Mouse (Mus musculus) hindbrain, embryonic 10.5 days (tissue): ENCODE data around the gene Tbcel. TPM values are rescaled to one million over a fixed set of nuclear protein-coding genes. Genes with fewer than 3 reads are reported as not detected.
A peak's percentile ranks its signal among the peaks of the same experiment; 100 is the strongest.

ENCODE experiments used
- DNase-seq: peaks from one replicate; pipeline ENCODE4 v3.0.0-alpha.2; 2017; ENCODE audit warnings: low spot score
- H3K27ac ChIP-seq: fragments of 300-500 bp; sonication (generic); 2 replicates; pipeline ENCODE4 v1.5.1; 2016; ENCODE audit warnings: mild to moderate bottlenecking, moderate library complexity
- H3K27me3 ChIP-seq: fragments of 300-500 bp; sonication (generic); 2 replicates; pipeline ENCODE4 v1.6.1; 2016; ENCODE audit warnings: mild to moderate bottlenecking; ENCODE audit not compliant: poor library complexity, insufficient read depth, severe bottlenecking
- H3K36me3 ChIP-seq: fragments of 300-500 bp; sonication (generic); 2 replicates; pipeline ENCODE4 v1.6.1; 2016; ENCODE audit warnings: mild to moderate bottlenecking, moderate library complexity
- H3K4me1 ChIP-seq: fragments of 300-500 bp; sonication (generic); replicated peaks from 2 replicates; pipeline ENCODE4 v1.6.1; 2016; ENCODE audit warnings: mild to moderate bottlenecking
- H3K4me3 ChIP-seq: fragments of 300-500 bp; sonication (generic); 2 replicates; pipeline ENCODE4 v1.5.1; 2016; ENCODE audit warnings: mild to moderate bottlenecking, moderate library complexity
- H3K9me3 ChIP-seq: fragments of 300-500 bp; sonication (generic); 2 replicates; pipeline ENCODE4 v1.6.1; 2016; ENCODE audit warnings: mild to moderate bottlenecking, moderate library complexity
- WGBS: fragments of 180-500 bp; shearing (Covaris S2); methylation state at CpG from one replicate; pipeline ENCODE4 v1.1.7; 2016; 5-methylcytosine and 5-hydroxymethylcytosine counted together
- polyA plus RNA-seq: library from polyadenylated mRNA; unstranded; fragments of >200 nt; fragmentation: Nextera tagmentation; extraction: Ambion mirVana; gene quantifications from 2 replicates; pipeline ENCODE4 v1.2.1, GENCODE M21; 2016

Tbcel gene
- polyA plus RNA-seq, 1 experiment from 2014 or later: 3.3 TPM

DNA sequence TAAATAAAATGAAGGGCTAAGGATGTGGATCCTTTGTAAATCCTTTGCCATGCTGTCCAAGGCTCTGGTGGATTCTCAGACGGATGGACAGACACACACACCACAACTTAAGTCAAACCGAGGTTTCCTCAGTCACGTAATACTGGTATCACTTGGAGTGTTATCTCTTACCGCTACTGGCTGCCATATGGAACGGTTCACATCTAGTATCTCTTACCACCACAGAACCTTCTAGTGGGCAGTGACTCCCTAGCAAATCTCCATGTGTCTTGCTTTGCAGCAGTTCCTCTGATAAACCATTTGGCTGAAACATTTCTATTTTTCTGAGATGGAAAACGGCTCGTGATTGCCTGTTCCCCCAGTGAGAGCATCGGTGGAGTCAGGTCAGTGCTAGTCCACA lies 33.4 kb downstream of the Tbcel start:
- Histone ChIP-seq H3K27ac (no peak overlapping the region), H3K4me3 (no peak overlapping the region), H3K36me3 (peaks cover 5% of the 10 kb centered on the region; the same call in 1 of the 2 replicates), H3K4me1 (peaks cover 16% of the 10 kb centered on the region), H3K9me3 (no peaks in the 10 kb centered on the region), H3K27me3 (no peaks in the 10 kb centered on the region)
- no peak for DNase-seq
- 88% methylated on average over 8 of the region's 8 CpGs for WGBS

DNA sequence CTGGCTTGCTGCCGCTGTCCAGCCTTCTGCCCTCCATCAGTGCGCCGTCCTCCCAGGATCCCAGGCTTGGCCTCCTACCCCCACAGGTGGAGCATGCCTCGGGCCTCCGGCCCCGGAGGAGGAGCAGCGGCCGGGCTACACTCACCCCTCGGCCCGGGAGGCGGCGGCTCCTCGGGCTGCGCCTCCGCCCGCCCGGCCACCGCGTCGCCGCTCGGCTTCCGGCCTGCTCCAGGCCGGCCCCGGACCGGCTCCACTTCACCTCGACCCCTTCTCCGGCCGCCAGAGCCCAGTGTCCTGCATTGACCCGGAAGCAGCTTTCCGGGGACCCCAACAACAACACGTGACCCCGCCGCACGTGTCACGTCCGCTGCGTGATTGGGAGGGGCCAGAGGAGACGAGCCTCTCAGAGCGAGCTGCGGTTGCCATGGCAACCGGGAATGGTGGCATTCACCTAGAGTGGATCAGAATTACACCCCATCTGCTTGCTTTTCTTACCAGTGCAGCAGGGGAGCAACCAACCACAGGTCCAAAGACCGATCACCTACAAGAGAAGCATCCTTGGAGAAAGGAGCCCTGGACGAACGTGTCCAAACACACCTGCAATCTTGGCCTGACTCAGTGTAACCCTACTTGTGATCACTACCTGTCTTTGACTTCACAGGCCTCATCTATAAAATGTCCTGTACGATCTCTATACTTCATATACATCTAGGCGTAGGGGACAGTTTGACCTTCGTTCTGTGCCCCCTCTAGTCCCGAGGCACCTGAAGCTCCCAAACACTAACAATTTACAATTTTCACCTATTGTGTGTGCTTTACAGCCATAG lies 35.5 kb downstream of the Tbcel start:
- Histone ChIP-seq H3K36me3 (peaks cover 6% of the 10 kb centered on the region), H3K4me3 (peak overlapping the region; percentile 91), H3K27me3 (no peaks in the 10 kb centered on the region), H3K9me3 (no peaks in the 10 kb centered on the region), H3K27ac (peak overlapping the region; percentile 93), H3K4me1 (peaks cover 16% of the 10 kb centered on the region)
- DNase-seq: peak; percentile 95
- WGBS: 6% methylated on average over 49 of the region's 49 CpGs

DNA sequence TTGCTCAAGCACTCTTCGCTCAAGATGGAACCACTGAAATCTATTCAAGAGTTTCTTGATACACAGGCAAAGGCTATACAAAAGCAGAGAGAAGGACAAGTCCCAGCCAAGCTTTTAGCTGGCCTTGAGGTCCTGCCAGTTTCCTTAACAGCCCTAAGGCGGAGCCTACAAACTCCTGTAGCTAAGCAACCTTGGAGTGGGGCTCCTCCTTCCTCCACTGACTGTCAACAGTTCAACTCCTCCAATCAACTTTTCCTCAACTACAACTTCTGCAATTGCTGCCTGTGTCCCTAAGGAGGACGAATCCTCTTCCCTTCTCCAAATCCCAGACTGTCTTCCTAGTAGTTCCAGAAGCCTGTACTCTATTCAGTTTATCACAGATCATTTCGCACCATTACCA lies 36.4 kb downstream of the Tbcel start:
- Histone ChIP-seq H3K27me3 (no peaks in the 10 kb centered on the region), H3K36me3 (peaks cover 10% of the 10 kb centered on the region), H3K27ac (peak overlapping the region; percentile 93), H3K9me3 (no peaks in the 10 kb centered on the region), H3K4me1 (peaks cover 16% of the 10 kb centered on the region), H3K4me3 (peak overlapping the region; percentile 91)
- no peak for DNase-seq
- 55% methylated on average over 4 of the region's 4 CpGs for WGBS

- Histone ChIP-seq H3K9me3 (no peaks in the 10 kb centered on the region), H3K27me3 (no peaks in the 10 kb centered on the region), H3K27ac (no peak overlapping the region), H3K4me3 (no peak overlapping the region), H3K36me3 (peaks cover 10% of the 10 kb centered on the region), H3K4me1 (peaks cover 16% of the 10 kb centered on the region)
- 94% methylated on average over 15 of the region's 15 CpGs for WGBS
- DNase-seq: no peak
Observed at GRCm38 (mm10) chr9:42469323-42469722, 38.3 kb downstream of the Tbcel start.

DNA sequence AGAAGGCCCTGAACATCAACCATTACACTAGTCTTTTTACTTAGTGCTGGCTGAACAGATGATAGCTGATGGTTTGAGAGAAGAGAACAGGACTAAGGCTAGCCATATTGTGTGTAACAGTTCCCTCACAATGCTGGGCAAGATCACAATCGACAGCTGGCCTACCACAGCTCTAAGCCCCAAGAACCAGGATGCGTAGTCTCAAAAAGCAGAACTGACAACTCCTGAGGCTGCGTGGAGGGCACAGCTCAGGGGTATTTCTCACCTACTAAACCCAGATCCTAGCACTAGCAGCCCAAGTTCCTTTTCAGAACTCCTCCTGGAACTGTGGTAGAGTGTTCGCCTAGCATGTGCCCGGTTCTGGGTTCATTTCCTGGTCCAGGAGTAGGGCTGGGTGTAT lies 39.2 kb downstream of the Tbcel start:
- Histone ChIP-seq H3K9me3 (no peaks in the 10 kb centered on the region), H3K27me3 (no peaks in the 10 kb centered on the region), H3K4me3 (no peak overlapping the region), H3K4me1 (peaks cover 22% of the 10 kb centered on the region), H3K36me3 (peaks cover 10% of the 10 kb centered on the region), H3K27ac (no peak overlapping the region)
- 94% methylated on average over 5 of the region's 5 CpGs for WGBS
- DNase-seq: no peak

DNA sequence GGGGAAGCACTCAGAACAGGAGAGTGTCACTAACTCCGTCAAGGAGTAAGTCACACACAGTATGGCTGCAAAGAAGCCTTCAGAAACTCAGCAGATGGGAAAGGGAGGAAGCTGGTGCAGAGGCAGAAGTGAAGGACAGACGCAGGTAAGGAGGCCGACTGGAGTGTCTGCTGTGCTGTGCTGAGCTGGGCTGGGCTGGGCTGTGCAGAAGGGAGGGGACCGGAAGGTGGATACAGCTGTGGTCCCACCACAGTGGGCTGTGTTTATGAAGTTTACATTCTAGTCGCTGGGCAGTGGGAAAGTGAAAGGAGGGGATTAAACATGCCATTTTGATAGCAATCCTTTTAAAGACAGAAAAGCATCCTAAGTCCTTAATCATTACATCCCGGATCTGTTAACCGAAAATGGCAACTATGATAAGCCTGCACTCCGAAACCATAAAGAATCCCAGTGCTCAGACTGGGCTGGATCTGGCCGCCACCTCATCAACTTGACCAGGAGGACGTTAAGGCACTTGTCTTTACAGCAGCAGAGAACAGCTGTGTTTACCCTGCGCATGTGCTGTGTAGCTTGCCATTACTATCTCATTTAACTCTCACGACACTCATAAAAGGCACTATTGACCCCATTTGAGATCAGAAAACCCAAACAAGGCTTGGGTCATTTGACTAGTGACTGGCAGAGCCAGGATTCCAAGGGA lies 40.3 kb downstream of the Tbcel start:
- H3K27me3 ChIP-seq: no peaks in the 10 kb centered on the region
- peaks cover 10% of the 10 kb centered on the region for H3K36me3 ChIP-seq
- no peak overlapping the region for H3K27ac ChIP-seq
- H3K9me3 ChIP-seq: no peaks in the 10 kb centered on the region
- no peak overlapping the region for H3K4me3 ChIP-seq
- H3K4me1 ChIP-seq: peaks cover 21% of the 10 kb centered on the region
- 90% methylated on average over 12 of the region's 12 CpGs for WGBS
- no peak for DNase-seq

DNA sequence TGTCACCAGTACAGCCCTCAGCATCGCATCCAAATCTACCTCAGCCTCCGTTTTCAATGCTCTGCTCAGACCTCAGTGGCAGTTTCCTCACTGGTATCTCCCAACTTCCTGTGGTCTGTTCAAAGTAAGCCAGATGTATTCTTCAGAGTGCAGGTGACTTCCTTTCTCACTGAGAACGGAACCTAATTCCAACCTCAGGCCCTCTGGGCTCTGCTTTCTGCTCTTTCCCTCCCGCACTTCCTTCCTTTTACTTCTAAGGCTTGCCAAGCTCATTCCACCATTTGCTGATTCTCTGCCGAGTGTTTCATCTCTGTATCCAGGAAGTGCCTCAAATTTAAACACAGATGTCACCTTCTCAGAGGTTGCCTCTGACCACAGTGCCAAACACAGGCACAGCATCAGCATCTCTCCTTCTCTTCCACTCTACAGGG lies 41.9 kb downstream of the Tbcel start:
- no peak overlapping the region for H3K27ac ChIP-seq
- H3K4me1 ChIP-seq: peaks cover 14% of the 10 kb centered on the region
- H3K9me3 ChIP-seq: no peaks in the 10 kb centered on the region
- 80% methylated on average over 5 of the region's 5 CpGs for WGBS
- H3K27me3 ChIP-seq: no peaks in the 10 kb centered on the region
- DNase-seq: no peak
- peaks cover 10% of the 10 kb centered on the region for H3K36me3 ChIP-seq
- H3K4me3 ChIP-seq: no peak overlapping the region

DNA sequence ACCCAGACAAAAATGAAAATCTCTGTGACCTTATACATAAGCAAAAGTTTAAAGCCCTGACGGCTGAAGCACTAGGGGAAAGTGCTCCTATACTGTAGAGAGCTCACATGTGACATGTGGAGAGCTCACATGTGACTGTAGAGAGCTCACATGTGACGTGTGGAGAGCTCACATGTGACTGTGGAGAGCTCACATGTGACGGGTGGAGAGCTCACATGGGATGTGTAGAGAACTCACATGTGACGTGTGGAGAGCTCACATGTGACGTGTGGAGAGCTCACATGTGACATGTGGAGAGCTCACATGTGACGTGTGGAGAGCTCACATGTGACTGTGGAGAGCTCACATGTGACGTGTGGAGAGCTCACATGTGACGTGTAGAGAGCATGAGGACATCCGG lies 43.4 kb downstream of the Tbcel start:
- H3K27ac ChIP-seq: no peak overlapping the region
- H3K36me3 ChIP-seq: peaks cover 5% of the 10 kb centered on the region
- no peaks in the 10 kb centered on the region for H3K9me3 ChIP-seq
- H3K4me3 ChIP-seq: no peak overlapping the region
- WGBS: 91% methylated on average over 9 of the region's 9 CpGs
- H3K27me3 ChIP-seq: no peaks in the 10 kb centered on the region
- peaks cover 15% of the 10 kb centered on the region for H3K4me1 ChIP-seq
- DNase-seq: no peak

GRCm38 (mm10) chr9:42463220-42463989 lies 44.2 kb downstream of the Tbcel start:
- no peaks in the 10 kb centered on the region for H3K27me3 ChIP-seq
- DNase-seq: no peak
- no peak overlapping the region for H3K27ac ChIP-seq
- no peak overlapping the region for H3K4me3 ChIP-seq
- peaks cover 5% of the 10 kb centered on the region for H3K36me3 ChIP-seq
- H3K9me3 ChIP-seq: no peaks in the 10 kb centered on the region
- 61% methylated on average over 8 of the region's 8 CpGs for WGBS
- peaks cover 22% of the 10 kb centered on the region for H3K4me1 ChIP-seq

DNA sequence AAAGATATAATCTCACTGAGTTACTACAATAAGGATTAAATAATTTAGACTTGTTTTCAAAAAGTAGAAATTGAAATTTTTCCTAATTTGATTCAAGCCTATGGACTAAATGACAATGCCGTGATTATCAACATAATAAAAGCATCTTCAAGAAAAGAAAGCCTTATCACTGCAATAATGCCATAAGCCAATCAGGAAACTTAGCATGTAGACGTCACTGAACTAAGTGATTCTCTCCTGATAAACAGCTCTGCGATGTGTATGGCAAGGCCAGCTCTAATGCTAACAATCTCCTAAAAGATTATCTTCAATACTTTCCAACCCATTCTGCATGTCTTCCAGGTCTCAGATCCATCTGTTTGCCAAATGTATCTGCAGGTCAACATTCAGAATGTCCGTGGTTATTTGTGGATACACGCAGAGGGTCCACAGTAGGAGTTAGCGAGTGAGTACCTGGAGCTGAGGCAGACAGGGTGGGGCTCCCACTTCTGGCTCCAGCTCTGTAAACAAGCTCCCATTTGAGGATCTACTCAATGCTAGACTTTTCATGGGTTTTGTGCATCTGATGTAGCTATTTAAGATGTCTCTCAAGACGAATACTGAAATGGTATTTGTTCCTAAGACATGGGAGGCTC lies 44.9 kb downstream of the Tbcel start:
- no peak for DNase-seq
- Histone ChIP-seq H3K27me3 (no peaks in the 10 kb centered on the region), H3K36me3 (peaks cover 6% of the 10 kb centered on the region), H3K4me3 (no peak overlapping the region), H3K9me3 (no peaks in the 10 kb centered on the region), H3K27ac (no peak overlapping the region), H3K4me1 (peaks cover 22% of the 10 kb centered on the region)
- 90% methylated on average over 7 of the region's 7 CpGs for WGBS

DNA sequence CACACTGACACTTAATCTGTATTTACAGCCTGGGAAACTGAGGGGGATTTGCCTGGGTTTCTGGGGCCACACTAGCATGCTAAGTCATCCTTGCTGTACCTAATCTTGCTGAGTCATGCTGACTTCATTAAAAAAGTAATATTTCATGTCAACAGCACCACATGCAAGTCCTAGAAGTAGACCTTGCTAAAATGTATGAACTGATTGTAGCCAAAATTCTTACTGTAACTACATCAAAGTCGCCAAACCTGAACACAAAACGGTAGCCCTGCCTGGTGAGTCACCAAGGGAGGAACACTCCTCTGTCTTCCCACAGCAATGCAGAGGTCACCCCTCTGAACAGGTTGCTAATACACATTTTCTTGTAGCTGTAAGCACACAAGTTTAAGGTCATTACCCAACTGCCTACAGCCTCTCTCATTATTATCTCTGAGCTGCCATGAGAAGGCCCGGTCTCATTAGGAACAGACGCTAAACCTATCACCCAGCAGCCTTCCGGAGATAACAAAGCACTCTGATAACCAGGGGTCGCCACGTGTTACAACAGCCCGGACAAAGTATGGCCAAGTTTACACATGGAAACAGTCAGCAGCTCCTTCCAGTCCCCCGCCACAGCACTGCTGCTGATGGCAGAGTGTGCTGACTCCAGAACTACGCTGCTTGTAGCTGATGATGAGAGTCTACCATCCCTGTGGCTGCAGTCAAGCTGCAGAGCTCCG lies 46.1 kb downstream of the Tbcel start:
- peak overlapping the region; percentile 0; the same call in 1 of the 2 replicates for H3K27ac ChIP-seq
- H3K9me3 ChIP-seq: no peaks in the 10 kb centered on the region
- 0 out of 2 replicates have a peak, but pooled peaks cover 3% of the 10 kb centered on the region for H3K36me3 ChIP-seq
- peaks cover 22% of the 10 kb centered on the region for H3K4me1 ChIP-seq
- no peak overlapping the region for H3K4me3 ChIP-seq
- no peak for DNase-seq
- WGBS: 77% methylated on average over 11 of the region's 11 CpGs
- no peaks in the 10 kb centered on the region for H3K27me3 ChIP-seq

GRCm38 (mm10) chr9:42460353-42460752 lies 47.3 kb downstream of the Tbcel start:
- WGBS: 89% methylated on average over 10 of the region's 10 CpGs
- no peak overlapping the region for H3K27ac ChIP-seq
- no peak for DNase-seq
- H3K27me3 ChIP-seq: no peaks in the 10 kb centered on the region
- H3K4me1 ChIP-seq: peaks cover 22% of the 10 kb centered on the region
- H3K9me3 ChIP-seq: no peaks in the 10 kb centered on the region
- 0 out of 2 replicates have a peak, but pooled peaks cover 3% of the 10 kb centered on the region for H3K36me3 ChIP-seq
- H3K4me3 ChIP-seq: no peak overlapping the region
